Mouse (Mus musculus): ENCODE results near the gene Cd86. TPM values are rescaled to one million over a fixed set of nuclear protein-coding genes. Genes with fewer than 3 reads are reported as not detected.

Cd86 gene
- polyA plus RNA-seq, 1 experiment: 2.8 TPM

- Histone ChIP-seq H3K4me3 (replicated peaks; ENCODE audit: extremely low read depth, low read depth, low read length) (no peak overlapping the region), H3K4me1 (ENCODE audit: control insufficient read depth, insufficient read depth, low read length) (no peaks in the 10 kb centered on the region)
- no peak for DNase-seq
- 77% methylated on average over 10 of the region's 10 CpGs for WGBS
- TF ChIP-seq CTCF (IDR thresholded peaks at IDR 0.05; ENCODE audit: insufficient read depth, low read length) (no peak), POLR2A (IDR thresholded peaks at IDR 0.05; ENCODE audit: borderline replicate concordance, extremely low read depth, low read depth, low read length) (no peak)
Measured at GRCm38 (mm10) chr16:36666448-36667017, 652 bp upstream of the Cd86 start.

GRCm38 (mm10) chr16:36663484-36663883, 2.4 kb downstream of the Cd86 start:
- no peaks in the 10 kb centered on the region for H3K4me1 ChIP-seq (ENCODE audit: control insufficient read depth, insufficient read depth, low read length)
- DNase-seq: no peak
- no peak overlapping the region for H3K4me3 ChIP-seq (replicated peaks; ENCODE audit: extremely low read depth, low read depth, low read length)
- 68% methylated on average over 5 of the region's 5 CpGs for WGBS
- TF ChIP-seq POLR2A (IDR thresholded peaks at IDR 0.05; ENCODE audit: borderline replicate concordance, extremely low read depth, low read depth, low read length) (no peak), CTCF (IDR thresholded peaks at IDR 0.05; ENCODE audit: insufficient read depth, low read length) (no peak)

- DNase-seq: no peak
- TF ChIP-seq POLR2A (IDR thresholded peaks at IDR 0.05; ENCODE audit: borderline replicate concordance, extremely low read depth, low read depth, low read length) (no peak), CTCF (IDR thresholded peaks at IDR 0.05; ENCODE audit: insufficient read depth, low read length) (no peak)
- 89% methylated on average over 10 of the region's 10 CpGs for WGBS
- H3K4me3 ChIP-seq (replicated peaks; ENCODE audit: extremely low read depth, low read depth, low read length): no peak overlapping the region
- H3K4me1 ChIP-seq (ENCODE audit: control insufficient read depth, insufficient read depth, low read length): no peaks in the 10 kb centered on the region
Measured at GRCm38 (mm10) chr16:36661330-36661729, 4.6 kb downstream of the Cd86 start.

GRCm38 (mm10) chr16:36655910-36656309, 10.0 kb downstream of the Cd86 start:
- 70% methylated on average over 4 of the region's 4 CpGs for WGBS
- DNase-seq: no peak

DNA sequence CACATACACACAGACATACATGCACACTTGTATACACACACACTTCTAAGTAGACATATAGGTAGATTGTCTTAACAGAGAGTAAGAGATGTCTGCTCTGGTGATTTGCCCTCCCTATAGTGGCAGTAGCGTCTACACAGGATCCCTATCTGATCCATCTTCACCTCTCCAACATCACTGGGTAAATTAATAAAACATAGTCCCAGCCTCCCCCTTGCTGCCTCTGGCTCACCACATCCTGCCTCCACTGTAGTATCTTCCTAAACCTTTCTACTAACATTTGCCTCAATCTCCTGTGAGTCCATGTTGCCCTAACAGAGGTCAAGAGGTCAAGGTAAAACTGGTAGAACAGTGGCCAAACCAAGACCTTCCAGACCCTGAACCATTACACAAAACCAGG, 10.7 kb downstream of the Cd86 start:
- WGBS: 97% methylated on average over 1 of the region's 1 CpGs
- H3K4me3 ChIP-seq (replicated peaks; ENCODE audit: extremely low read depth, low read depth, low read length): no peak overlapping the region
- H3K4me1 ChIP-seq (ENCODE audit: control insufficient read depth, insufficient read depth, low read length): no peaks in the 10 kb centered on the region
- TF ChIP-seq POLR2A (IDR thresholded peaks at IDR 0.05; ENCODE audit: borderline replicate concordance, extremely low read depth, low read depth, low read length) (no peak), CTCF (IDR thresholded peaks at IDR 0.05; ENCODE audit: insufficient read depth, low read length) (no peak)
- no peak for DNase-seq

More at GRCm38 (mm10) chr16:36655910-36656309, 10.0 kb downstream of the Cd86 start:
- no peak overlapping the region for H3K4me3 ChIP-seq (replicated peaks; ENCODE audit: extremely low read depth, low read depth, low read length)
- TF ChIP-seq POLR2A (IDR thresholded peaks at IDR 0.05; ENCODE audit: borderline replicate concordance, extremely low read depth, low read depth, low read length) (no peak), CTCF (IDR thresholded peaks at IDR 0.05; ENCODE audit: insufficient read depth, low read length) (no peak)
- no peaks in the 10 kb centered on the region for H3K4me1 ChIP-seq (ENCODE audit: control insufficient read depth, insufficient read depth, low read length)

- H3K4me1 ChIP-seq (ENCODE audit: control insufficient read depth, insufficient read depth, low read length): no peaks in the 10 kb centered on the region
- 72% methylated on average over 6 of the region's 6 CpGs for WGBS
- TF ChIP-seq POLR2A (IDR thresholded peaks at IDR 0.05; ENCODE audit: borderline replicate concordance, extremely low read depth, low read depth, low read length) (no peak), CTCF (IDR thresholded peaks at IDR 0.05; ENCODE audit: insufficient read depth, low read length) (no peak)
- no peak overlapping the region for H3K4me3 ChIP-seq (replicated peaks; ENCODE audit: extremely low read depth, low read depth, low read length)
- no peak for DNase-seq
Measured at GRCm38 (mm10) chr16:36651174-36651766, 14.6 kb downstream of the Cd86 start.

DNA sequence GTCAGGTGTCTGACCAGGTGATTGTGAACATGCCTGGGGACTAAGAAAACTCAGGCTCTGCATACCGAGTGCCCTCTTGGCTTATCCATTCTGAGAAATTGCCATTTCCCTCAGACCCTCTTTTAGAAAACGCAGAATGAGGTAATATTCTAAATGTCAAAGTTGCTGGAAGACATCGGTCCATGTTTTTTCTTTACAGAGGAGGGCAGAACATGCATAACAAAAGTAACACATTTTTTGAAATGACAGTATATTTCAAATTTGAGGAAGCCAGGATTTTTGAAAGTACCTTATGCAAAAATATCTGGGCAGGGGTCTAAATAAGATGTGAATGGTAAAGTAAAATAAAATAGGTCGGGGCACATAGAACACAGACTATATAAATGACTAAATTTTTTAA, 15.4 kb downstream of the Cd86 start:
- H3K4me3 ChIP-seq (replicated peaks; ENCODE audit: extremely low read depth, low read depth, low read length): no peak overlapping the region
- no peak for TF ChIP-seq CTCF (IDR thresholded peaks at IDR 0.05; ENCODE audit: insufficient read depth, low read length)
- H3K4me1 ChIP-seq (ENCODE audit: control insufficient read depth, insufficient read depth, low read length): no peaks in the 10 kb centered on the region
- no peak for DNase-seq
- 85% methylated on average over 4 of the region's 4 CpGs for WGBS

DNA sequence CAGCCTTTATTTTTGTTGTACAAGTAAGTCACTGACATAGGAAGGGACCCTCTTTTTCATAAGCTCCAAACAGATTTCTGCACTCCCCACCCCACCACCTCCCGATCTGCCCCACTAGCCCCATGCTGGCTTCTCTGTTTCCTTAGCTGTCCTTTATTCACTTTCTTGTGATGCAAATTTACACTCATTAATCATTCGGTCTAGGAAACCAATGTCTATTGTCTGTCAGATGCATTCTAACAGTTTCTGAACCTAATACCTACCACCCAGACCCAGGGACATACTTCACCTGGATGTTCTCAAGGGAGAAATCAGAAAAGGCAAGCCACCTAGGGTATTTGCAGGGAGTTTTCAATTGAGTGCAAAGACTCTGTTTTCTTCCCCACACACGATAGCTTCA, 16.6 kb downstream of the Cd86 start:
- 70% methylated on average over 3 of the region's 3 CpGs for WGBS

GRCm38 (mm10) chr16:36645124-36645523, 20.8 kb downstream of the Cd86 start:
- DNase-seq: no peak
- WGBS: 67% methylated on average over 6 of the region's 6 CpGs
- Histone ChIP-seq H3K4me1 (ENCODE audit: control insufficient read depth, insufficient read depth, low read length) (no peaks in the 10 kb centered on the region), H3K4me3 (replicated peaks; ENCODE audit: extremely low read depth, low read depth, low read length) (no peak overlapping the region)
- TF ChIP-seq CTCF (IDR thresholded peaks at IDR 0.05; ENCODE audit: insufficient read depth, low read length) (no peak), POLR2A (IDR thresholded peaks at IDR 0.05; ENCODE audit: borderline replicate concordance, extremely low read depth, low read depth, low read length) (no peak)

More for the DNA sequence above, 16.6 kb downstream of the Cd86 start:
- DNase-seq: no peak
- TF ChIP-seq CTCF (IDR thresholded peaks at IDR 0.05; ENCODE audit: insufficient read depth, low read length): no peak
- no peak for TF ChIP-seq POLR2A (IDR thresholded peaks at IDR 0.05; ENCODE audit: borderline replicate concordance, extremely low read depth, low read depth, low read length)
- Histone ChIP-seq H3K4me1 (ENCODE audit: control insufficient read depth, insufficient read depth, low read length) (no peaks in the 10 kb centered on the region), H3K4me3 (replicated peaks; ENCODE audit: extremely low read depth, low read depth, low read length) (no peak overlapping the region)

- DNase-seq: no peak
- H3K4me3 ChIP-seq (replicated peaks; ENCODE audit: extremely low read depth, low read depth, low read length): no peak overlapping the region
- no peak for TF ChIP-seq POLR2A (IDR thresholded peaks at IDR 0.05; ENCODE audit: borderline replicate concordance, extremely low read depth, low read depth, low read length)
- no peak for TF ChIP-seq CTCF (IDR thresholded peaks at IDR 0.05; ENCODE audit: insufficient read depth, low read length)
- H3K4me1 ChIP-seq (ENCODE audit: control insufficient read depth, insufficient read depth, low read length): no peaks in the 10 kb centered on the region
- WGBS: 73% methylated on average over 5 of the region's 5 CpGs
Measured at GRCm38 (mm10) chr16:36642696-36643046, 23.2 kb downstream of the Cd86 start.

Measured in lung, adult 2 months (tissue).